Mouse (Mus musculus): ENCODE data around the gene Rnf135. TPM values are rescaled to one million over a fixed set of nuclear protein-coding genes. Genes with fewer than 3 reads are reported as not detected.
"Not testable (repeated sequence)": the region's sequence is repeated elsewhere in the genome, so short reads cannot be mapped to it uniquely, and the experiment has no call there.

Gene Rnf135
- polyA plus RNA-seq, 1 experiment from 2014 or later = 7.7 TPM

DNA sequence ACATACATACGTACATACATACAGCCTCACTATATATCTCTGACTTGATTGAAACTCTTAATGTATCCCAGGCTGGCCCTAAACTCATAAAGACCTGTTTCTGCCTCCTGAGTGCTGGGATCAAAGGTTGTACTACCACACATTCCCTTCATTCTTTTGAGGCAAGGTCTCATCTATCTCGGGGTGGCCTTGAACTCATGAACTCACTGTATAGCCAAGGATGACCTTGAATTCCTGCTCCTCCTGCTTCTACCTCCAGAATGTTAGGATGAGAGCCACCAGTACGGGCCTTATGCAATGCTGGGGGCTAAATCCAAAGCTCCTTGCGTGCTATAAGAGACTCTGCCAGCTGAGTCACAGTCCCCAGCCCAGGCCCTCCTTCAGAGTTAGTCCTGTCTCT is 22.6 kb upstream of the Rnf135 start:
- DNase-seq (ENCODE audit: low spot score) = no peak

DNA sequence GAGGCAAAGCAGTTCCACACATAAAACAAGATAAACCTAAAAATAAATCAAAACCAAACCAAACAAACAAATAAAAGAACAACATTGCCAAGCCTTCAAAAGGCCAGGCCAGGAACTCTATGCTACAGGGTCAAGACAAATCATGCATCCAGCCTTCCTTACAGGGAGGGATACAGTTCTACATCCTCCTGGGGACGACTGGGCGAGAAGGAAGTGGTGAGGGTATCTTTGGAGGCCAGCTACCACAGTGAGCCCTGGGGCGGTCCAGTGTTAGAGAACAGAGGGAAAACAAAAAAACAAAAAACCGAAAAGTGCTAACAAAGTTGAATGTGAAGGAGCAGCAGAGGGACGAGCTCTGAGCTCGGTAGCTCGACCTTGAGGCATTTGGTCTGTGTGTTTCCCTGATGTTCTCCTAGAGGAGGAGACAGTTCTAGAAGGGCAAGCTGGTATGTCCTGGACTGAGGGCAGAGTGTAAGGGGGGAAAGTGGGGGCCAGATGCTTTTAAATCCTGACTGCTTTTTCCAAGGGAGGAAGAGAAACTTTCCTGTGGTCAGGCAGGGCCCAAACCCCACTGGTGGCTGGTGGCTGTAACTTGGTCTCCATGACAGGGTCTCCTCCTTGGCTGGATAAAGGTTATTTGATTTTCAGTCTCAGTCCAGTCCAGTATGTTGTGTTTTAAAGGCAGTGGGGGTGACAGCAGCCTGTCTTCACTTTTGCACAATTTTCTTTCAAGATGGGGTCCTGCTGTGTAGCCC is 20.1 kb upstream of the Rnf135 start:
- no peak for DNase-seq (ENCODE audit: low spot score)

DNA sequence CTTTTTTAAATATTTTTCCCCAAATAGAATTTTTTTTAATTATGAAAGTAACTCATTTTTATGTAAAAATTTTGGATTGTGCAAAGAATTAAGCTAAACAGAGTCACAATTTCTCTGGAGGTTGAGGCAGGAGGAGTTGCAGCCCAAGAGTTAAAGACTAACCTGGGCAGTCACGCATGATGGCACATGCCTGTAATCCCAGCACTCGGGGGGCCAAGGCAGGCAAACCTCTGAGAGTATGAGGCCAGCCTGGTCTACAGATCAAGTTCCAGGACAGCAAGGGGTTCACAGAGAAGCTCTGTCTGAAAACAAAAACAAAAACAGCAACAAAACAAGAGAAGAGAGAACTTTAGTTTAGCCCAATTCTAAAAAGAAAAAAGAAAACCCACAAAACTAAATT is 19.4 kb upstream of the Rnf135 start:
- DNase-seq (ENCODE audit: low spot score) = no peak

DNA sequence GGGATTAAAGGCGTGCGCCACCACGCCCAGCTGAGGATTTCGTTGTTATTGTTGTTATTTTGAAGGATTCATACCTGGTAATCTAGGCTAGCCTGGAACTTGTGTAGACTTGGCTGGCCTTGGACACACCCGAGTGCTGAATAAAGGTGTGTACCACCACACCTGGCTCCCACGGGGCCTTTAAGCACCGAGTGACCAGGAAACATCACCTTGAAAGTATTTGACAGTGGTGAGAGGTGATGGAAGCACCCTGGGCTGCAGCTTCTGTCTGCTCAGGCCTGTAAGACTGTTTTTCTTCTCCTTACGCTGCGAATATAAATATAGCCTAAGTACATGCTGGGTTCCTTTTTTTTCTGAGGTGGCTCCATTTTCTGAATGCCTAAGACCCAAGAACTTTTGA is 15.5 kb upstream of the Rnf135 start:
- no peak for DNase-seq (ENCODE audit: low spot score)

DNA sequence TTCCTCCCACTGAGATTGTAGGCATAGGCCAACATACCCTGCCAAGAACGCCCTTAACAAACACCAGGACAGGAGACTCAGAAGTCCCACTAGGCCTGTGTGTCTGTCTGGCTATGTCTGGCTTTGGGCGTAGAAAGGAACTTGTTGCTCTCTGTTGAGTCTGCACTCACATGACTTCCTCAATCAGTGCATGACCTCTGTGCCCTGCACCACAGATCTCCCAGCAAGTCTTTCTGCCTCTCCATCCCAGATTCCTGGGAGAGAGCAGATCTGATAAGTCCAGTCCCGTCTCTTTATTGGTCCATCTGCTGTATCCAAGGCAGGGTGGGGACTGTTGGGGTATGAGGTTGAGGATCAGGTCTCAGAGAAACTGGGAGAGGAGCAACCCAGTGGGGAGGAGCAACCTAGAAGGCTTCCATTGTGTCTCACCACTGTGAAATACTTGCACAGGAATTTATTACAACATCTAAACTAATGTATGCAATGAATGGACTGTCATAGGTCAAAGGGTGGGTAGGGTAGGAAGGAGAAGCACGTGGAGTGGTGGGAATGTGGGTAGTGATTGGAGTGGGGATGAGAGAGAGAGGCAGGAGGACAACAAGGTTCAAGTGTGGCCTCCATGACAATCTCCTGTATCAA is 14.9 kb upstream of the Rnf135 start:
- DNase-seq (ENCODE audit: low spot score) = no peak

DNA sequence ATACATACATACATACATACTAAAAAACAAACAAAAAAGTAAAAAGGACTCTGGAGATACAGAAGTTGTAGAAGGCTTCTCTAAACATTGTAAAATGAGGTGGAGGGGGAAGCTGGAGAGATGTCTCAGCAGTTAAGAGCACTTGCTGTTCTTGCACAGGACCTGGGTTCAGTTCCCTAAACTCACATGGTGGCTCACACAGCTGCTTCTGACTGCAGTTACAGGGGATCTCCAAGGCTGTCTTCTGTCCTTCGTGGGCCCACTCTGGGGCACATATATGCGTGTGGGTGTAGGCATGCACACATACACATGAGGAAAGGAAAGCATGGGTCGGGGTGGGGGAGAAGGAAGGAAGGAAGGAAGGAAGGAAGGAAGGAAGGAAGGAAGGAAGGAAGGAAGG is 14.0 kb upstream of the Rnf135 start:
- no peak for DNase-seq (ENCODE audit: low spot score)

DNA sequence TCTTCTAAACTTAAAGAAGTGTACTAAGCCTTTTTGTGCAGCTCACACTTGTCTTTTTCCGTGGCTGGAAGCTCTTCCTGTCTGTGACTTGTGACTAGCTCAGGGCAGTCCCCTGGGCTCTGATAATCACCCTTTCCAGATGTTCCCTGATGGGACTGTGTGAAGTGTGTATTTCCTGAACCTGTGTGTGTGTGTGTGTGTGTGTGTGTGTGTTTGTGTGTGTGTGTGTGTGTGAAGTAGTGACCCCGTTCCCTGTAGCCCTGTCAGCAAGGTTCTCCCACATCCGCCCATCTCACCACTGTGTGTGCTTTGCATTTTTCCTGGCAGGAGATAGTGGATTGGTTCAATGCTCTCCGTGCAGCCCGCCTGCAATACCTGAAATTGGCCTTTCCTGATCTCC is 13.3 kb upstream of the Rnf135 start:
- no peak for DNase-seq (ENCODE audit: low spot score)

DNA sequence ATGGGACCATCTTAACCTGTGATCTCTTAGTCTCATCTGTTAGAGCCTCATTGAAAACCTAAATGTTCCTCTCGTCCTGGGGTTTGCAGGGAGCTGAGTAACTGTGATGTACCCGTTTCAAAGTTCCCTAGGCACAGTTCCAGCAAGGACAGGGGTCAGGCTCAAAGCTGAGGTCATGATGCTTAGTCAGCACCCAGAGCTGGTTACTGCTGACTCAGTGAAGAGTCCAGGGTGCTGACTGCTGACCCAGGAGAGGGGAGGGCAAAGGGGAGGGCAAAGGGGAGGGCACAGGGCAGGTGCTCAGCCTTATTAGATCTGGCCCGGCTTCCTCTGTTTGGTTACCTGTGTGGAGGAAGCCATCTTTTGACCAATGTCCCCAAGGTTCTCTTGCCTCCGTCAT is 11.8 kb upstream of the Rnf135 start:
- no peak for DNase-seq (ENCODE audit: low spot score)

DNA sequence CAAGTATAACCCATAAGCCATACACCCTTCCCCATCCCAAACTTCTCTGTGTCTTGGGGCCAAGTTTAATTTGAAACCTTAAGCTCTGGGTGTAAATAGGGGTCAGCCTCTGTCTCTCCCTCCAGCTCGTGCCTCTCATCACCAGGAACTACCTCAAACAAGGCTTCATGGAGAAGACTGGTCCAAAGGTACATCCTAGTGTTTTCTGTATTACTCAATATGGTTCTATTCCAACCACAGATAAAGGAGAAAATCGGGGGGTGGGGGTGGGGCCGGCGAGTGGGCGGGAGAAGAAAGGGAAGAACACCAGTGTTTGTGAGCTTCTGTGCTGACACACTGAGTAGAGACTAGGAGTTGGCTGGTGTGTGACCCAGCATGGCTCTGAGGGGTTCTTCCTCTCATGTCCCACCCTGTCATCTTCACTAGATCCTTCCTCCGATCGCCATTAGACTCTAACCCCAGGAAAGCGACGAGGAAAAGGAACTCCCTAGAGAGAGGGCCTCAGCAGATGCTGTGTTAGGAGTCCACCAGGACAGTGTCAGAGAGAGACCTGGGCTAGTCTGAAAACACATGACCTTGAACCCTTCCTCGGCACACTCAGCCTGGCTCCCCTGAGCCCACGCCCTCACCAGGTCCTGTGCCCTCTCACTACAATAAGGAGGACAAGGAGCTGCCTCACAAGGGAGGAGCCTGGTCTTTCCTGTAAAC is 9.5 kb upstream of the Rnf135 start:
- no peak for DNase-seq (ENCODE audit: low spot score)

DNA sequence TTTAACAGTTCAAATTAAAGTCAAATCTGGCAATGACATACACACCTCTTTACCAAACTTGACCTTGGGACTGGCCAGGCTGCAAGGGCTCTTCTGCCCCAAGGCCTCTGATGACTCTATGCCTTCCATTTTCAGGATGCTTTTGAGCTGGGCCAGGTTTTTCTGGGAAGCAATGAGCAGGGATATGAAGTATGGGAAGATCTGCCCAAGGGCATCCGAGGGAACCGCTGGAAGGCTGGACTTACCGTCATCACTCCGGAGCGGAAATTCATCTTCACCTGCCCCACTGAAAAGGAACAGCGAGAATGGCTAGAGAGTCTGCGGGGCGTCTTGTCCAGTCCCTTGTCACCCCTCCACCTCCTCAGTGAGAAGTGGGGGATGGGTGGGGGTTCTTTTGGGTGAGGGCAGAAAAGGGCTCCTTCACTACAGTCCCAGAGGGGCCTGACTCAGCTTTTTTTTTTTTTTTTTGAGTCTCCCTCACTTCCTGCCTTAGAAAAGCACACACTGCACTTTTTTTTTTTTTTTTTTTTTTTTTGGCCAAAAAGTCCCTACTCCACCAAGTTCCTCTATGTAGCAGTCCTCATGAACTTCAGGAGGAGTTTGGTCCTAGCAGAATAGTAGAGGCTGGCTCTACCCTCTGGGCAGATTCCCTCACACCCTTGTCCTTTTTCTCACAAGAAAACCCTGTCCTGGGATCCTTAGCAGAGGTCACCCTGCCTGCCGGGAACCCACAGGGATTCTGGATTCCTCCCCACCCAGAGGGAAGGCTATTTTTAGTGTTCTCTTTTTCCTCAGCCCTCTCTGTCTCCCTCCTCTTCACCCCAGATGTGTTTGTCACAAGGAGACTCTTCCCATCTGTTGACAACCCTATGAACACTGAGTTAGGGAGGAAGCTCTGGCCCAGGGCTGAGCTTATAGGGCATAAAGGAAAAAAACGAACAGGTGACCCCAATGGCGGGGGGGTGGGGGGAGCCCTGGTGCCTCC is 6.4 kb upstream of the Rnf135 start:
- DNase-seq (ENCODE audit: low spot score) = no peak

DNA sequence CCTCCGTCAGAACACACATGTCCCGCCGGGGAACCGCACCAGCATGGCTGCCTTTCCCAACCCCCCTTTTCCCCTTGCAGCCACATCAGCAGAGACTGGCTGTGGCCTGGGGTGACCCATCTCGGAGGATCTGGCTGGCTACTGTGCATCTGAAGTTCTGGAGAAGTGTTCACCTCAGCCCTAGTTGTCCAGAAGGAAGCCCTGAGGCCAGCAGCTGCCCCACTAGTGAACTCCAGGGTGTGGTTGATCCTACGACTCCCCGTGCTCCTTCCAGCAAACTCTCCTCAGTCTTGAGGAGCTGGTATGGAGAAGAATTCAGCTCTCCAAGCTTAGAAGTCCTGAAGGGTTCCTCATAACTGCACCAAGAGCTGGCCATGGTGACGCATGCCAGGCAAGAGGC is 5.3 kb upstream of the Rnf135 start:
- no peak for DNase-seq (ENCODE audit: low spot score)

DNA sequence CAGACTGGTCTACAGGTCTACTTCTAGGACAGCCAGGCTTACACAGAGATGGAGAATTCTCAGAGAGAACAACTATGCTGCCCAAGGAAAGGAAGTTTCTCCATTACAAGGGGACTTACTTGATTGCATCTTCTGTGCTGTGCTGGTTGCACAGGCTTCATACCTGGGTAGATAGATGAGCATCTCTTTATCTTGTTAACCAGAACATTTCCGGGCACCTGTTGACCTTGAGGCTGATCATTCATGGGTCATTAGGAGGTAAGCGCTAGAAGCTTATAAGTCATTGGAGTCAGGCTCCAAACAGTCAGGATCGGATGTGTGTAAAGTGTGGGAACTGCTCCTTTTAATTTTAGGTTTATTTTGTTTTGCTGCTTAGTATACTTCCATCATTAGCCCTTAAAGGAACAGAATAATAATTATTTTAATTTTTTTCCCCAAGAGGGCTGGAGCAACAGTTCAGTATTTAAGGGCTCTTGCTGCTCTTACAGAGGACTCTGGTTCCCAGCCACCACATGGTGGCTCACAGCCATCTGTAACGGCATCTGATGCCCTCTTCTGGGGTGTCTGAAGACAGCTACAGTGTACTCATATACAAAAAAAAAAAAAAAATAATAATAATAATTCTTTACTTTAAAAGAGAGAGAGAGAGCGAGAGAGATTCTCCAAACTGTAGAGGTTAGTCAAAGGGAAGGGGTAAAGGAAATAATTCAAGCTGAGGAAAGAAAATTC is 2.5 kb upstream of the Rnf135 start:
- DNase-seq (ENCODE audit: low spot score) = no peak

DNA sequence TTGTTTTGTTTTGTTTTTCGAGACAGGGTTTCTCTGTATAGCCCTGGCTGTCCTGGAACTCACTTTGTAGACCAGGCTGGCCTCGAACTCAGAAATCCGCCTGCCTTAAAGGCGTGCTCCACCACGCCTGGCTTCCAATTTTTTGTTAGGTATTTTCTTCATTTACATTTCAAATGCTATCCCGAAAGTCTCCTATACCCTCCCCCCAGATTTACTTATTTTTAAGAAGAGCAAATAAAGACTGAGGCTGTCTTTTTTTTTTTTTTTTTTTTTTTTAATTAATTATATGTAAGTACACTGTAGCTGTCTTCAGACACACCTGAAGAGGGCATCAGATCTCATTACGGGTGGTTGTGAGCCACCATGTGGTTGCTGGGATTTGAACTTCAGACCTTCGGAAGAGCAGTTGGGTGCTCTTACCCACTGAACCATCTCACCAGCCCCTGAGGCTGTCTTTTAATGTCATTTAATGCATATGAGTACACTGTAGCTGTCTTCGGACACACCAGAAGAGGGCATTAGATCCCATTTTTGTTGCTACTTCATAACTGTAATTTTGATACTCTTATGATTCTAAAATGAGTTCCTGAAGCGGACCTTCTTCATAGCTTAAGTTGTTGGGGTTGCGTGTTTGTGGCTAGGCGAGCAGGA is 472 bp upstream of the Rnf135 start:
- DNase-seq (ENCODE audit: low spot score) = not testable (repeated sequence)

DNA sequence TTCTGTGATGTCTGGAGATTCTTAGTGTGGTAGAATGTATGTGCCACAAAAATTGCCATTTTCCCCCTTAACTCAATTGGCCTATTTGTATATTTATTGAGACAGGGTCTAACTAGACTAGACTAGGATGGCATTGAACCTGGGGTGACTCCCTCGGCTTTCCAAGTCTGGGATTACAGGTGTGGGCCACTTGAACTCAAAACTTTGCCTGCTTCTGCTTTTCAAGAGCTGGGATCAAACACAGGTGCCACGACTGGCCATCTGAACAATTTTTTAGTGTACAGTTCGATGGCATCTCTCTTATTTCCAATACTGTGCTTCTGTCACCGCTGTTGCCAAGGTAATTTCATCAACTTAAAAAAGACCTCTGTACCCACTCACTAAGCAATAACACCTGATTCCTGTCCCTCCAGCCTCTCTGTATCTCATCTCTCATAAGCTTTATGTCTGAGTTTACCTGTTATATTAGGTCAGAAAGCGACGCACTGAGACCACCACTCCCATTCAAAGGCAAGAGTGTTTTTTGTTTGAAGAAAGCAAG is 950 bp downstream of the Rnf135 start:
- DNase-seq (ENCODE audit: low spot score) = no peak

DNA sequence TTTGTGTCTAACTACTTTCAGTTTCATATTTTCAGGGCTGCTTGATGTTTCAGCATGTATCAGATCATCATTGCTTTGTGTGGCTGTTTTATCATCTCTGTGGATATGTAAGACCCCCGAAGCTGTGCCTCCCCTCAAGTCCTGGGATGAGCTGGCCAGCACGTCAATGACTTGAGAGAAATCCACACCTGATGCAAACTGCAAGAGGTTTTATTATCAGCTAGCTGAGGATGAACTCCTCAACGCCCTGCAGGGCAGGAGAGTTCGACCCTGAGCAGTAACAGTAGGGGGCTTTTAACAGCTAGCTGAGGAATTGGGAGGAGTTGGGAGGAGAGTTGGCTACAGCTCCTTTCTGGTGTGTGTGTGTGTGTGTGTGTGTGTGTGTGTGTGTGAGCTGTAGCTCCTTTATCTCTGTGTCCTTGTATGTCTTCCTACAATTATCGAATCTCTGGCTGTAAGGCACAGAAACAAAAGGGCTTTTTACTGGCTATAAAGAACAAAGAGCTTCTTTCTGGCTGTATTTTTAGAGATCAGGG is 1.9 kb downstream of the Rnf135 start:
- not testable (repeated sequence) for DNase-seq (ENCODE audit: low spot score)

DNA sequence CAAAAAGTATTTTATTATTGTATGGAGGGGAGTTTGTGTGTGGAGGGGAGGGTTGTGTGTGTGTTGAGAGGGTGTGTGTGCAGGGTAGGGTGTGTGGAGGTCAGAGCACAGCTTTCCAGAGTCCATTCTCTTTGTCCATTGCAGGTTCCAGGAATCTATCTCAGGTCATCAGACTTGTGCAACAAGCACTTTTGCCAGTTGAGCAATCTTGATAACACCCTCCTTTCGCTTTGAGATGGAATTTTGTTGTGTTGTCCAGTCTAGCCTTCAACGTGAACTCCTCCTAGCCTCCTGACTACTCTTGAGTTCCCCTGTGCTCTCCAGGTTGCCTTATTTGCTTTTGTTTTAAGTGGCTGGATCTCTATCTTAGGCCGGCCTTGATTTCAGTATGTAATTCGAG is 6.6 kb downstream of the Rnf135 start:
- no peak for DNase-seq (ENCODE audit: low spot score)

DNA sequence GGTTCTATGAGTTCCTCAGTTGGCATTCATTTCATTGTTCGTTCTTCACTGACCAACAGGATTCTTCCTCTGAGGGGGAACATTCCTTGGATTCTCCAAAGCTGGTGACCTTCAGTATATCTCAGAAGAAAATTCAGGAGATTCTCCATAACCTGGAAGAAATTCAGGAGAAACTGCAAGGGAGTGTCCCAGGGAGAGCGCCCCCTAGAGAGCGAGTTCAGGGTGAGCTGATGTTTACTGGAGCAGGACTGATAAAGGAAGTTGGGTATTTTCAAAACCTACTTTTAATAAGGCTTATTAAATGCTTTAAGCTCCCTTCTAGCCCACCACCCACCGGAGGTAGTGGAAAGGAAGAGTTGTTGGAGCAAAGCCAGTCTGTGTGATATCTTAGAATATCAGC is 10.2 kb downstream of the Rnf135 start:
- DNase-seq (ENCODE audit: low spot score) = no peak

DNA sequence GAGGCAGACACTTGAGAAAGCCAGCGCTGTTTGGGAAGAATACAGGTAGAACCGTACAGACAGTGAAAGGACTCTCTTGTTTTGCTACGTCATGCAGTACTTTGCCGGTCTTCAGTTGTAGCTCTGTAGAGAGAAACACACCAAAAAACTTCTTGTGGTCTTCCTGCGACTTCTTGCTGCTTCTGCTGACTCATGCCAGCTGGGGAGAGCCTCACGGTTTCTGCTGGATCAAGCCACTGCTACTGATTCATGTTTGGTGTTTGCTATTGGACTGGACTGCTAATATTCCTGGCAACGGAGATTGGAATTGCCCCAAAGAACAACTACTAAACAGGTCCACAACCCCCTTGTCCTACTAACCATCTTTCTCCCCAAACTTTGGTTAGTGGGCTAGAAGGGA is 12.7 kb downstream of the Rnf135 start:
- no peak for DNase-seq (ENCODE audit: low spot score)

DNA sequence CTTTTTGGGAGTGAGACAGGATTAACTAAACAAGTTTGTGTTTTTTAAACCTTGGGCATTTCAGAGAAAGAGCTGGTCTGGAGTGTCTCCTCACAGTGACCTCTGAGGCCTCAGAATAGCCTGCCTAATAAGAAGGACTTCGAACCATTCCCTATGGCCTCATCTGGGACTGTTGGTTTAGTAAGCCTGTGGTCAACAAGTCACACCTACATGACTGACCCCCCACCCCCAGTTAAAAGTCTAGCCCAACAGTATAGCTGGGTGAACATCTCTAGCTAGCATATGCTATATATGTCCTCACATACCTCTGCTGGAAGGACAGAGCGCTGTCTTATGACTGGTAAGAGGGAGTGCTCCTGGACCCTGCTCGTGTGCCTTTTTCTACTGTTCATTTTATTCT is 15.7 kb downstream of the Rnf135 start:
- DNase-seq (ENCODE audit: low spot score) = no peak

DNA sequence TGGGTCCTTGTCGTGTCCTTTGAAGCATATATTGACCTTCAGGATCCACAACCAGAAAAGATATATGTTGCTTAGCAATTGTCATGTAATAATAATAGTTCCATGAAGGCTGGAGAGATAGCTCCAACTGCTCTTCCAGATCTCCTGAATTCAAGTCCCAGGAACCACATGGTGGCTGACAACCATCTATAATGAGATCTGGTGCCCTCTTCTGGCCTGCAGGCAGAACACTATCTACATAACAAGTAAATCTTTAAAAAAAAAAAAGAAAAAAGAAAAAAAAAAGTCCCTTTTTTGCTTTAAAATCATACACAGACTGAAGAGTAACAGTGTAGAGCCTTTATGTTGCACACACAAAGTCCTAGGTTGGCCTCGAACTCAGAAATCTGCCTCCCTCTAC is 16.1 kb downstream of the Rnf135 start:
- no peak for DNase-seq (ENCODE audit: low spot score)
